9 mouse cellular contexts compared by ENCODE assay signal in genomic region chr8:125558109-125559065, GRCm38 (mm10). TPM values are rescaled to one million over a fixed set of nuclear protein-coding genes. Genes with fewer than 3 reads are reported as not detected.
DNase-seq lines count a peak whose midpoint lies in the region; ATAC-seq and TF ChIP-seq lines count a peak whose summit lies in the region.
"Had no signal": no experiment of that assay in that cellular context is flagged by ENCODE, and none has a peak within 500 bp of the region (broad histone marks: within the 10 kb centered on the region; RNA-seq: fewer than 3 reads in every experiment).

No protein-coding gene starts in this region.

- ATAC-seq in hindbrain, embryonic 14.5 days (ENCODE audit: low FRiP score), result peak; percentile 53
- ATAC-seq in lung, postnatal 0 days, result peak; percentile 35

- no peak for TF ChIP-seq CTCF in cerebellum, adult 2 months (IDR thresholded peaks at IDR 0.05; ENCODE audit: borderline replicate concordance, insufficient read depth, low read depth, low read length)
- TF ChIP-seq CTCF in lung, postnatal 0 days (IDR thresholded peaks at IDR 0.05), result no peak

- H3K4me3 ChIP-seq in cerebellum, adult 2 months (replicated peaks; ENCODE audit: insufficient read depth, low read depth, low read length), result no peak overlapping the region
- no peak overlapping the region for H3K4me3 ChIP-seq in hindbrain, embryonic 14.5 days (replicated peaks; ENCODE audit: low read length)
- H3K4me3 ChIP-seq in lung, postnatal 0 days (ENCODE audit: low read depth, low read length), result no peak overlapping the region
- H3K4me3 ChIP-seq: erythroblast, embryonic 14.5 days had no signal

- H3K9ac ChIP-seq in hindbrain, embryonic 14.5 days, result peak overlapping the region; percentile 48
- H3K9ac ChIP-seq in lung, postnatal 0 days (replicated peaks; ENCODE audit: low read depth), result no peak overlapping the region

- no peaks in the 10 kb centered on the region for H3K9me3 ChIP-seq in hindbrain, embryonic 14.5 days (ENCODE audit: control insufficient read depth, low read length)
- no peaks in the 10 kb centered on the region for H3K9me3 ChIP-seq in lung, postnatal 0 days (ENCODE audit: low read length)

- no peaks in the 10 kb centered on the region for H3K27me3 ChIP-seq in cerebellum, adult 2 months (ENCODE audit: control insufficient read depth, insufficient read depth, low read length)
- no peaks in the 10 kb centered on the region for H3K27me3 ChIP-seq in hindbrain, embryonic 14.5 days (ENCODE audit: control insufficient read depth, insufficient read depth, low read length)
- H3K27me3 ChIP-seq in lung, postnatal 0 days (replicated peaks; ENCODE audit: insufficient read depth, low read length), result no peaks in the 10 kb centered on the region

- peak; percentile 68 for TF ChIP-seq EP300 in lung, postnatal 0 days (IDR thresholded peaks at IDR 0.05)

- H3K4me1 ChIP-seq in cerebellum, adult 2 months (ENCODE audit: control insufficient read depth, insufficient read depth, low read length), result peaks cover 42% of the 10 kb centered on the region
- peaks cover 57% of the 10 kb centered on the region for H3K4me1 ChIP-seq in hindbrain, embryonic 14.5 days (replicated peaks; ENCODE audit: control insufficient read depth, insufficient read depth, low read length)
- peaks cover 46% of the 10 kb centered on the region for H3K4me1 ChIP-seq in lung, postnatal 0 days (ENCODE audit: insufficient read depth, low read depth, low read length)

- H3K36me3 ChIP-seq in hindbrain, embryonic 14.5 days (replicated peaks; ENCODE audit: control insufficient read depth, insufficient read depth), result no peaks in the 10 kb centered on the region
- H3K36me3 ChIP-seq in lung, postnatal 0 days (ENCODE audit: insufficient read depth, low read length), result no peaks in the 10 kb centered on the region

- peak overlapping the region; percentile 44 for H3K4me2 ChIP-seq in hindbrain, embryonic 14.5 days (replicated peaks)
- peak overlapping the region; percentile 45 for H3K4me2 ChIP-seq in lung, postnatal 0 days (replicated peaks; ENCODE audit: low read depth, low read length)

- peak; percentile 51 for DNase-seq in ES-CJ7 (ENCODE audit: low read depth, low spot score)
- DNase-seq in cerebellum, adult 2 months, result peak; percentile 63 to 64
- peak; percentile 70 to 71 for DNase-seq in frontal cortex, postnatal 25 days (ENCODE audit: low spot score in 2 of 2)
- peak; percentile 86 for DNase-seq in hindbrain, embryonic 14.5 days (ENCODE audit: low spot score)
- peak; percentile 62 to 66 for DNase-seq in layer of hippocampus, postnatal 25 days (ENCODE audit: extremely low spot score in 1 of 2, low spot score in 1 of 2)
- DNase-seq in lung, postnatal 0 days (ENCODE audit: low spot score), result peak; percentile 89
- peak; percentile 65 for DNase-seq in ovary, postnatal 14 days (ENCODE audit: low spot score)
- peak; percentile 23 for DNase-seq in thymus, postnatal 0 days (ENCODE audit: low spot score)

- no peak overlapping the region for H3K27ac ChIP-seq in cerebellum, adult 2 months (ENCODE audit: insufficient read depth, low read length)
- H3K27ac ChIP-seq in hindbrain, embryonic 14.5 days, result peak overlapping the region; percentile 85
- peak overlapping the region; percentile 4; the same call in 1 of the 2 replicates for H3K27ac ChIP-seq in lung, postnatal 0 days (ENCODE audit: low read length)

- 38% methylated on average over 23 of the region's 23 CpGs for WGBS in cerebellum, adult 2 months
- 20% methylated on average over 23 of the region's 23 CpGs for WGBS in hindbrain, embryonic 14.5 days
- 19% methylated on average over 23 of the region's 23 CpGs for WGBS in lung, postnatal 0 days

- TF ChIP-seq POLR2A in cerebellum, adult 2 months (IDR thresholded peaks at IDR 0.05; ENCODE audit: borderline replicate concordance, insufficient read depth, low read length), result no peak

RNA-seq across cellular contexts. Expression of gene Sipa1l2, which starts 11.2 kb away (rescaled TPM):
- 33.3 and 35.6 TPM in 2 replicates for polyA plus RNA-seq in cerebellum, adult 2 months (2012; rRNA removed)
- polyA plus RNA-seq in hindbrain, embryonic 14.5 days (2014; fragmentation: Nextera tagmentation; extraction: Ambion mirVana), result 19.3 and 22.1 TPM in 2 replicates
- total RNA-seq in layer of hippocampus, postnatal 25 days (2021), result 10 to 100 TPM; 62.1 to 62.7 TPM
- polyA plus RNA-seq in lung, postnatal 0 days (2015; fragmentation: Nextera tagmentation; extraction: Ambion mirVana), result 9.4 and 11.1 TPM in 2 replicates
- 3.0 and 3.4 TPM in 2 replicates for polyA plus RNA-seq in thymus, postnatal 0 days (2015; fragmentation: Nextera tagmentation; extraction: Ambion mirVana)

Comparison
In these comparisons a context has a peak if more than half of its experiments do, and no peak if none do; other contexts are left out.
1. DNase-seq: peak in every context shown above with its lines; median percentile 89 in lung, postnatal 0 days; 86 in hindbrain, embryonic 14.5 days; 70 in frontal cortex, postnatal 25 days; 65 in ovary, postnatal 14 days; 64 in layer of hippocampus, postnatal 25 days; 64 in cerebellum, adult 2 months; 51 in ES-CJ7; 23 in thymus, postnatal 0 days.